Mouse (Mus musculus): ENCODE results near the gene Gm15127.
"Not testable (repeated sequence)": the region's sequence is repeated elsewhere in the genome, so short reads cannot be mapped to it uniquely, and the experiment has no call there.

Gm15127 gene

DNA sequence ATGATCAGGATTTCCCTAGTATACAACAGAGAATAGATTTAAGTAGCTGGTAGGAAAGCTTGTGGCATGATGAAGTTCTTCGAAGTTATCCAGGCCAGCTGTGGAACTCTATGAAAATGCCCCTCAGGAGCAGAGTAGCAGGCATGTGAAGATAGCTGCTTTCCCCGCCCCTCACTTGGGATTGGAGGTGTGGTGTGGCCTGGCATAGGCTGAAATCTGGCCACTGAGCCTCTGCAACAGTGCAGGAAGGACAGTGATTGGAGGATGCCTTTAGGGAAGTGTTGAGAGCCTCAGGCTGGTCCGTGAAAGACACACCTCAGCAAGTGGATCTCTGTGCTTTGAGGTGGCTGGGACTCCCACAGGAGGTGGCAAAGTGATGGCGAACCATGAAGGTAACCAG is at the start of gene Gm15127:
Gm15127 (plus strand) TSS at position 301 of the 400 bp plus-strand sequence.
- not testable (repeated sequence) for DNase-seq (ENCODE audit: low read depth)

DNA sequence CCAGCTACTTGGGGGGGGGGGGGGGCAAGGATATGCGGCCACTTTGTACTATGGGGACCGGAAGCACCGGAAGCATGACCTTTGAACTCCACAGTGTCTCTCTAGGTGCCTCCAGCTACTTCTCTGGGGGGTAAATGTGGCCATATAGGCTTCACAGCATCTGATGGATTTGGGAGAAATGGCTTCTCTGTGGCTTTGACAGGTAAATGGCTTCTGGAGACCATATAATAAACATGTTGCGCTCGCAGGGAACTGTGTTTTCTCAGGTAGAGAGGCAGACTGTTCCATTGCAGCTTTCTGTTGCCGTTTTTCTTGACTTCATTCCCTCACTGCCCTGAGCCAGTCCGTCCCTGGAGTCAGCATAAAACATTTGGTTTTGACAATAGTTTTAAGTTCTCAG is 48.3 kb upstream of the Gm15127 start, which contains the start of gene Gm8334:
Gm8334 (minus strand) TSS at position 101 of the 400 bp plus-strand sequence.
- DNase-seq (ENCODE audit: low read depth) = not testable (repeated sequence)

DNA sequence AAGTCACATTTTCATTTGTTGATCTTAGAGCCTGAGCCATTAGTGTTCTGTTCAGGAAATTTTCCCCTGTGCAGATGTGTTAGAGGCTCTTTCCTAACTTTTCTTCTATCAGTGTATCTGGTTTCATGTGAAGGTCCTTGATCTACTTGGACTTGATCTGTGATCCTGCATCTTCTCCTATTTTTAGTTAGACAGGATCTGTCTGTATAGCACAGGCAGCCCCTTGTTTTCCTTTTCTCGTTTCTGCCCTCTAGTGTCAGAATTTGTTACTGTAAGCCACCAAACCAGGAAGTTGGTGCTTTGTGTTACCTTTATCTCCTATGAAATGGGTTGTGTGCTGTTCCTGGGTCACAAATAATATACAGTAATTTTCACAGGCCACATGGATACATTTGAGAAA is 12.9 kb downstream of the Gm15127 start:
- DNase-seq (ENCODE audit: low read depth) = not testable (repeated sequence)
